10 mouse cellular contexts compared by ENCODE assay signal in genomic region chr6:90781921-90782770, GRCm38 (mm10).
DNase-seq lines count a peak whose midpoint lies in the region; ATAC-seq and TF ChIP-seq lines count a peak whose summit lies in the region.
"Had no signal": no experiment of that assay in that cellular context is flagged by ENCODE, and none has a peak within 500 bp of the region (broad histone marks: within the 10 kb centered on the region; RNA-seq: fewer than 3 reads in every experiment).

No protein-coding gene starts in this region.

- no peaks in the 10 kb centered on the region for H3K9me3 ChIP-seq in intestine, embryonic 14.5 days (ENCODE audit: control insufficient read depth, low read length)
- no peaks in the 10 kb centered on the region for H3K9me3 ChIP-seq in intestine, postnatal 0 days (ENCODE audit: control insufficient read depth)
- no peaks in the 10 kb centered on the region for H3K9me3 ChIP-seq in limb, embryonic 12.5 days
- H3K9me3 ChIP-seq in neural tube, embryonic 12.5 days, result no peaks in the 10 kb centered on the region
- H3K9me3 ChIP-seq in liver, embryonic 12.5 days (replicated peaks), result no peaks in the 10 kb centered on the region
- H3K9me3 ChIP-seq: G1E; stomach, embryonic 15.5 days had no signal

- H3K9ac ChIP-seq in intestine, embryonic 14.5 days (ENCODE audit: low read length), result no peak overlapping the region
- H3K9ac ChIP-seq in intestine, postnatal 0 days (ENCODE audit: low read depth, low read length), result no peak overlapping the region
- peak overlapping the region; percentile 40; the same call in 1 of the 2 replicates for H3K9ac ChIP-seq in limb, embryonic 12.5 days (replicated peaks)
- peak overlapping the region; percentile 67 for H3K9ac ChIP-seq in neural tube, embryonic 12.5 days
- no peak overlapping the region for H3K9ac ChIP-seq in liver, embryonic 12.5 days
- H3K9ac ChIP-seq: stomach, embryonic 15.5 days had no signal

- WGBS in intestine, embryonic 14.5 days, result 40% methylated on average over 19 of the region's 19 CpGs
- WGBS in intestine, postnatal 0 days, result 56% methylated on average over 19 of the region's 19 CpGs
- 47% methylated on average over 19 of the region's 19 CpGs for WGBS in limb, embryonic 12.5 days
- WGBS in neural tube, embryonic 12.5 days, result 13% methylated on average over 19 of the region's 19 CpGs
- 51% methylated on average over 19 of the region's 19 CpGs for WGBS in liver, embryonic 12.5 days (ENCODE audit: insufficient replicate concordance)

- no peaks in the 10 kb centered on the region for H3K36me3 ChIP-seq in intestine, embryonic 14.5 days (ENCODE audit: control insufficient read depth, insufficient read depth, low read length)
- no peaks in the 10 kb centered on the region for H3K36me3 ChIP-seq in intestine, postnatal 0 days (ENCODE audit: control insufficient read depth, insufficient read depth)
- no peaks in the 10 kb centered on the region for H3K36me3 ChIP-seq in limb, embryonic 12.5 days
- H3K36me3 ChIP-seq in neural tube, embryonic 12.5 days, result no peaks in the 10 kb centered on the region
- no peaks in the 10 kb centered on the region for H3K36me3 ChIP-seq in liver, embryonic 12.5 days
- H3K36me3 ChIP-seq: G1E; stomach, embryonic 15.5 days had no signal

- peak; percentile 61 for ATAC-seq in intestine, embryonic 14.5 days (replicated peaks; ENCODE audit: low FRiP score, low TSS enrichment, low read depth)
- ATAC-seq in intestine, postnatal 0 days, result no peak
- ATAC-seq in frontal cortex, adult (ENCODE audit: low TSS enrichment), result peak; percentile 51
- peak; percentile 94 for ATAC-seq in inflammation-experienced regulatory T-cells, adult 6 months
- peak; percentile 64; the same call in 1 of the 2 replicates for ATAC-seq in limb, embryonic 12.5 days (ENCODE audit: insufficient number of reproducible peaks, insufficient read depth, low FRiP score, low TSS enrichment, low read depth)
- peak; percentile 84 for ATAC-seq in neural tube, embryonic 12.5 days (ENCODE audit: low FRiP score, low read depth)
- no peak for ATAC-seq in liver, embryonic 12.5 days

- H3K27me3 ChIP-seq in intestine, embryonic 14.5 days (replicated peaks; ENCODE audit: control insufficient read depth, insufficient read depth, low read length), result no peaks in the 10 kb centered on the region
- no peaks in the 10 kb centered on the region for H3K27me3 ChIP-seq in intestine, postnatal 0 days (replicated peaks; ENCODE audit: control insufficient read depth, insufficient read depth, low read length)
- no peaks in the 10 kb centered on the region; the same call in 1 of the 2 replicates for H3K27me3 ChIP-seq in limb, embryonic 12.5 days
- H3K27me3 ChIP-seq in neural tube, embryonic 12.5 days (replicated peaks), result no peaks in the 10 kb centered on the region
- H3K27me3 ChIP-seq in liver, embryonic 12.5 days (replicated peaks), result peaks cover 9% of the 10 kb centered on the region; the same call in 1 of the 2 replicates
- H3K27me3 ChIP-seq: stomach, embryonic 15.5 days had no signal

- DNase-seq in intestine, embryonic 14.5 days (ENCODE audit: low spot score), result no peak
- peak; percentile 48 for DNase-seq in cerebellum, adult 8-10 months

- H3K4me3 ChIP-seq in intestine, embryonic 14.5 days (ENCODE audit: low read depth, low read length), result no peak overlapping the region
- H3K4me3 ChIP-seq in intestine, postnatal 0 days (ENCODE audit: low read depth, low read length), result no peak overlapping the region
- no peak overlapping the region for H3K4me3 ChIP-seq in limb, embryonic 12.5 days (replicated peaks)
- peak overlapping the region; percentile 29 for H3K4me3 ChIP-seq in neural tube, embryonic 12.5 days
- H3K4me3 ChIP-seq in liver, embryonic 12.5 days, result no peak overlapping the region
- H3K4me3 ChIP-seq: stomach, embryonic 15.5 days had no signal

- H3K4me1 ChIP-seq in intestine, embryonic 14.5 days (replicated peaks; ENCODE audit: control insufficient read depth, insufficient read depth, low read length), result 0 out of 2 replicates have a peak, but pooled peaks cover 5% of the 10 kb centered on the region
- no peaks in the 10 kb centered on the region for H3K4me1 ChIP-seq in intestine, postnatal 0 days (replicated peaks; ENCODE audit: control insufficient read depth, insufficient read depth, low read length)
- peaks cover 40% of the 10 kb centered on the region for H3K4me1 ChIP-seq in limb, embryonic 12.5 days (replicated peaks)
- peaks cover 82% of the 10 kb centered on the region for H3K4me1 ChIP-seq in neural tube, embryonic 12.5 days
- H3K4me1 ChIP-seq in liver, embryonic 12.5 days, result peaks cover 14% of the 10 kb centered on the region; the same call in 1 of the 2 replicates

- no peak overlapping the region for H3K27ac ChIP-seq in intestine, embryonic 14.5 days (ENCODE audit: low read depth)
- H3K27ac ChIP-seq in intestine, postnatal 0 days (ENCODE audit: low read depth, low read length), result no peak overlapping the region
- H3K27ac ChIP-seq in limb, embryonic 12.5 days, result peak overlapping the region; percentile 82
- H3K27ac ChIP-seq in neural tube, embryonic 12.5 days, result peak overlapping the region; percentile 96
- no peak overlapping the region for H3K27ac ChIP-seq in liver, embryonic 12.5 days
- H3K27ac ChIP-seq: stomach, embryonic 15.5 days had no signal

- H3K4me2 ChIP-seq in intestine, embryonic 14.5 days (ENCODE audit: low read length), result no peak overlapping the region
- no peak overlapping the region for H3K4me2 ChIP-seq in intestine, postnatal 0 days (replicated peaks; ENCODE audit: low read depth)
- no peak overlapping the region for H3K4me2 ChIP-seq in limb, embryonic 12.5 days
- peak overlapping the region; percentile 62 for H3K4me2 ChIP-seq in neural tube, embryonic 12.5 days (replicated peaks)
- H3K4me2 ChIP-seq in liver, embryonic 12.5 days, result no peak overlapping the region
- H3K4me2 ChIP-seq: stomach, embryonic 15.5 days had no signal

- TF ChIP-seq CTCF in intestine, postnatal 0 days (IDR thresholded peaks at IDR 0.05; ENCODE audit: low read depth), result no peak

Comparison
In these comparisons a context has a peak if more than half of its experiments do, and no peak if none do; other contexts are left out.
1. ATAC-seq: peak in intestine, embryonic 14.5 days (single experiment), frontal cortex, adult (single experiment), inflammation-experienced regulatory T-cells, adult 6 months (single experiment), limb, embryonic 12.5 days (single experiment) and neural tube, embryonic 12.5 days (single experiment); none in intestine, postnatal 0 days (single experiment) and liver, embryonic 12.5 days (single experiment).
2. H3K27ac ChIP-seq: peak in limb, embryonic 12.5 days (single experiment) and neural tube, embryonic 12.5 days (single experiment); none in intestine, embryonic 14.5 days (single experiment), intestine, postnatal 0 days (single experiment) and liver, embryonic 12.5 days (single experiment).
3. H3K9ac ChIP-seq: peak in limb, embryonic 12.5 days (single experiment) and neural tube, embryonic 12.5 days (single experiment); none in intestine, embryonic 14.5 days (single experiment), intestine, postnatal 0 days (single experiment) and liver, embryonic 12.5 days (single experiment).